In genomic region chr8:121619401-121619995, GRCm38 (mm10) we compare ENCODE assay signal across 8 mouse cellular contexts. TPM values are rescaled to one million over a fixed set of nuclear protein-coding genes. Genes with fewer than 3 reads are reported as not detected.
DNase-seq lines count a peak whose midpoint lies in the region; ATAC-seq lines count a peak whose summit lies in the region.

No protein-coding gene starts in this region.

- no peaks in the 10 kb centered on the region for H3K27me3 ChIP-seq in midbrain, embryonic 11.5 days (ENCODE audit: control insufficient read depth, insufficient read depth, low read length)
- H3K27me3 ChIP-seq in midbrain, embryonic 10.5 days (ENCODE audit: low read depth, poor library complexity, severe bottlenecking): no peaks in the 10 kb centered on the region
- H3K27me3 ChIP-seq in heart, embryonic 11.5 days (ENCODE audit: control insufficient read depth, insufficient read depth, low read length): no peaks in the 10 kb centered on the region
- H3K27me3 ChIP-seq in kidney, embryonic 15.5 days: no peaks in the 10 kb centered on the region
- no peaks in the 10 kb centered on the region for H3K27me3 ChIP-seq in forebrain, embryonic 11.5 days (ENCODE audit: control insufficient read depth, insufficient read depth, low read length)

- no peak overlapping the region for H3K9ac ChIP-seq in midbrain, embryonic 11.5 days (ENCODE audit: low read length)
- 0 out of 2 replicates have a peak overlapping the region, but pooled peaks have one; percentile 22 for H3K9ac ChIP-seq in heart, embryonic 11.5 days (ENCODE audit: low read depth, low read length)
- no peak overlapping the region for H3K9ac ChIP-seq in kidney, embryonic 15.5 days
- no peak overlapping the region for H3K9ac ChIP-seq in forebrain, embryonic 11.5 days (ENCODE audit: low read length)

- H3K27ac ChIP-seq in midbrain, embryonic 11.5 days (ENCODE audit: low read depth, low read length): no peak overlapping the region
- no peak overlapping the region for H3K27ac ChIP-seq in midbrain, embryonic 10.5 days (replicated peaks)
- peak overlapping the region; percentile 75 for H3K27ac ChIP-seq in heart, embryonic 11.5 days (ENCODE audit: low read depth, low read length)
- H3K27ac ChIP-seq in kidney, embryonic 15.5 days: peak overlapping the region; percentile 84
- H3K27ac ChIP-seq in forebrain, embryonic 11.5 days (ENCODE audit: low read depth, low read length): no peak overlapping the region

- DNase-seq in midbrain, embryonic 11.5 days (ENCODE audit: low spot score, missing footprints): peak; percentile 60
- no peak for DNase-seq in midbrain, embryonic 10.5 days (ENCODE audit: low spot score)
- DNase-seq in lung, postnatal 10 days: peak; percentile 89
- no peak for DNase-seq in retina, postnatal 1 day
- DNase-seq in forebrain, embryonic 11.5 days (ENCODE audit: low spot score): no peak
- DNase-seq in urinary bladder, postnatal 25 days (ENCODE audit: low spot score): no peak

- no peaks in the 10 kb centered on the region for H3K9me3 ChIP-seq in midbrain, embryonic 11.5 days (ENCODE audit: control insufficient read depth, low read length)
- no peaks in the 10 kb centered on the region for H3K9me3 ChIP-seq in midbrain, embryonic 10.5 days (replicated peaks)
- no peaks in the 10 kb centered on the region for H3K9me3 ChIP-seq in heart, embryonic 11.5 days (replicated peaks; ENCODE audit: control insufficient read depth, low read length)
- H3K9me3 ChIP-seq in kidney, embryonic 15.5 days (replicated peaks): no peaks in the 10 kb centered on the region
- H3K9me3 ChIP-seq in forebrain, embryonic 11.5 days (ENCODE audit: control insufficient read depth, low read length): no peaks in the 10 kb centered on the region

- H3K4me2 ChIP-seq in midbrain, embryonic 11.5 days: no peak overlapping the region
- no peak overlapping the region; the same call in 1 of the 2 replicates for H3K4me2 ChIP-seq in heart, embryonic 11.5 days
- no peak overlapping the region for H3K4me2 ChIP-seq in kidney, embryonic 15.5 days
- no peak overlapping the region for H3K4me2 ChIP-seq in forebrain, embryonic 11.5 days (ENCODE audit: low read depth, low read length, severe bottlenecking)

- 74% methylated on average over 7 of the region's 7 CpGs for WGBS in midbrain, embryonic 11.5 days
- 80% methylated on average over 7 of the region's 7 CpGs for WGBS in midbrain, embryonic 10.5 days
- WGBS in heart, embryonic 11.5 days (ENCODE audit: insufficient replicate concordance): 34% methylated on average over 7 of the region's 7 CpGs
- 36% methylated on average over 7 of the region's 7 CpGs for WGBS in kidney, embryonic 15.5 days
- WGBS in forebrain, embryonic 11.5 days: 76% methylated on average over 7 of the region's 7 CpGs

- no peak for ATAC-seq in midbrain, embryonic 11.5 days (ENCODE audit: low FRiP score)
- peak; percentile 50; the same call in 1 of the 2 replicates for ATAC-seq in heart, embryonic 11.5 days (replicated peaks; ENCODE audit: insufficient number of reproducible peaks, low FRiP score, low TSS enrichment)
- ATAC-seq in kidney, embryonic 15.5 days (replicated peaks; ENCODE audit: low FRiP score): peak; percentile 71; the same call in 1 of the 2 replicates
- ATAC-seq in forebrain, embryonic 11.5 days (replicated peaks; ENCODE audit: low FRiP score): no peak

- no peaks in the 10 kb centered on the region for H3K36me3 ChIP-seq in midbrain, embryonic 11.5 days (ENCODE audit: control insufficient read depth, insufficient read depth, low read length)
- peaks cover 53% of the 10 kb centered on the region for H3K36me3 ChIP-seq in midbrain, embryonic 10.5 days
- H3K36me3 ChIP-seq in heart, embryonic 11.5 days (ENCODE audit: control insufficient read depth, insufficient read depth, low read length): 0 out of 2 replicates have a peak, but pooled peaks cover 6% of the 10 kb centered on the region
- peaks cover 30% of the 10 kb centered on the region for H3K36me3 ChIP-seq in kidney, embryonic 15.5 days
- no peaks in the 10 kb centered on the region; the same call in 1 of the 2 replicates for H3K36me3 ChIP-seq in forebrain, embryonic 11.5 days (ENCODE audit: control insufficient read depth, insufficient read depth, low read length)

- no peaks in the 10 kb centered on the region for H3K4me1 ChIP-seq in midbrain, embryonic 11.5 days (ENCODE audit: control insufficient read depth, insufficient read depth, low read length)
- H3K4me1 ChIP-seq in midbrain, embryonic 10.5 days: no peaks in the 10 kb centered on the region
- H3K4me1 ChIP-seq in heart, embryonic 11.5 days (ENCODE audit: control insufficient read depth, insufficient read depth, low read length): peaks cover 36% of the 10 kb centered on the region
- peaks cover 38% of the 10 kb centered on the region for H3K4me1 ChIP-seq in kidney, embryonic 15.5 days
- H3K4me1 ChIP-seq in forebrain, embryonic 11.5 days (replicated peaks; ENCODE audit: control insufficient read depth, insufficient read depth, low read length): no peaks in the 10 kb centered on the region

- H3K4me3 ChIP-seq in midbrain, embryonic 11.5 days (ENCODE audit: low read depth, low read length): no peak overlapping the region
- no peak overlapping the region for H3K4me3 ChIP-seq in midbrain, embryonic 10.5 days
- no peak overlapping the region for H3K4me3 ChIP-seq in heart, embryonic 11.5 days (ENCODE audit: low read depth, low read length)
- H3K4me3 ChIP-seq in kidney, embryonic 15.5 days (replicated peaks): no peak overlapping the region
- no peak overlapping the region for H3K4me3 ChIP-seq in forebrain, embryonic 11.5 days (ENCODE audit: low read depth, low read length)

RNA-seq across cellular contexts. Expression of gene Map1lc3b, which starts 29.3 kb away (rescaled TPM):
- polyA plus RNA-seq in midbrain, embryonic 11.5 days (2014; fragmentation: Nextera tagmentation; extraction: Ambion mirVana): 282 and 283 TPM in 2 replicates
- 208 and 250 TPM in 2 replicates for polyA plus RNA-seq in midbrain, embryonic 10.5 days (2016; fragmentation: Nextera tagmentation; extraction: Ambion mirVana)
- polyA plus RNA-seq in heart, embryonic 11.5 days (2014; fragmentation: Nextera tagmentation; extraction: Ambion mirVana): 186 and 199 TPM in 2 replicates
- 183 and 189 TPM in 2 replicates for polyA plus RNA-seq in kidney, embryonic 15.5 days (2015; fragmentation: Nextera tagmentation; extraction: Ambion mirVana)
- polyA plus RNA-seq in forebrain, embryonic 11.5 days (2014; fragmentation: Nextera tagmentation; extraction: Ambion mirVana): 213 and 217 TPM in 2 replicates

RNA-seq across cellular contexts. Expression of gene Zcchc14, which starts 33.2 kb away (rescaled TPM):
- polyA plus RNA-seq in midbrain, embryonic 11.5 days (2014; fragmentation: Nextera tagmentation; extraction: Ambion mirVana): 20.7 and 22.7 TPM in 2 replicates
- polyA plus RNA-seq in midbrain, embryonic 10.5 days (2016; fragmentation: Nextera tagmentation; extraction: Ambion mirVana): 14.9 and 18.6 TPM in 2 replicates
- 11.4 and 14.2 TPM in 2 replicates for polyA plus RNA-seq in heart, embryonic 11.5 days (2014; fragmentation: Nextera tagmentation; extraction: Ambion mirVana)
- 16.3 and 17.2 TPM in 2 replicates for polyA plus RNA-seq in kidney, embryonic 15.5 days (2015; fragmentation: Nextera tagmentation; extraction: Ambion mirVana)
- polyA plus RNA-seq in forebrain, embryonic 11.5 days (2014; fragmentation: Nextera tagmentation; extraction: Ambion mirVana): 27.1 and 27.4 TPM in 2 replicates

RNA-seq across cellular contexts. Expression of gene Fbxo31, which starts 40.9 kb away (rescaled TPM):
- polyA plus RNA-seq in midbrain, embryonic 11.5 days (2014; fragmentation: Nextera tagmentation; extraction: Ambion mirVana): 11.0 and 16.3 TPM in 2 replicates
- 14.8 TPM in 2 replicates for polyA plus RNA-seq in midbrain, embryonic 10.5 days (2016; fragmentation: Nextera tagmentation; extraction: Ambion mirVana)
- 9.5 and 9.7 TPM in 2 replicates for polyA plus RNA-seq in heart, embryonic 11.5 days (2014; fragmentation: Nextera tagmentation; extraction: Ambion mirVana)
- 16.6 and 17.5 TPM in 2 replicates for polyA plus RNA-seq in kidney, embryonic 15.5 days (2015; fragmentation: Nextera tagmentation; extraction: Ambion mirVana)
- 17.2 and 19.6 TPM in 2 replicates for polyA plus RNA-seq in forebrain, embryonic 11.5 days (2014; fragmentation: Nextera tagmentation; extraction: Ambion mirVana)

Comparison
In these comparisons a context has a peak if more than half of its experiments do, and no peak if none do; other contexts are left out.
1. DNase-seq: peak in midbrain, embryonic 11.5 days (single experiment) and lung, postnatal 10 days (single experiment); none in midbrain, embryonic 10.5 days (single experiment), retina, postnatal 1 day (single experiment), forebrain, embryonic 11.5 days (single experiment) and urinary bladder, postnatal 25 days (single experiment).
2. ATAC-seq: peak in heart, embryonic 11.5 days (single experiment) and kidney, embryonic 15.5 days (single experiment); none in midbrain, embryonic 11.5 days (single experiment) and forebrain, embryonic 11.5 days (single experiment).
3. H3K27ac ChIP-seq: peak in heart, embryonic 11.5 days (single experiment) and kidney, embryonic 15.5 days (single experiment); none in midbrain, embryonic 11.5 days (single experiment), midbrain, embryonic 10.5 days (single experiment) and forebrain, embryonic 11.5 days (single experiment).